Mouse (Mus musculus) midbrain, postnatal 0 days (tissue): ENCODE data around the gene Gpbar1. TPM values are rescaled to one million over a fixed set of nuclear protein-coding genes. Genes with fewer than 3 reads are reported as not detected.

Source experiments
- ATAC-seq: fragments of 200-750 bp; cut with Nextera tagmentation; 2 replicates; pipeline ENCODE4 v1.8.0; 2017; ENCODE audit warnings: moderate number of reproducible peaks, mild to moderate bottlenecking, moderate TSS enrichment, moderate library complexity; ENCODE audit not compliant: low FRiP score
- DNase-seq: peaks from one replicate; pipeline ENCODE4 v3.0.0-alpha.2; 2015; ENCODE audit warnings: low spot score
- H3K27ac ChIP-seq: fragments of 300-500 bp; sonication (generic); 2 replicates; pipeline ENCODE4 v1.5.1; 2014; ENCODE audit warnings: low read depth, mild to moderate bottlenecking, low read length, mixed read lengths
- H3K27me3 ChIP-seq: fragments of 300-500 bp; sonication (generic); 2 replicates; pipeline ENCODE4 v1.6.1; 2014; ENCODE audit warnings: low read length, control low read depth, mixed read lengths; ENCODE audit not compliant: insufficient read depth
- H3K36me3 ChIP-seq: fragments of 300-500 bp; sonication (generic); 2 replicates; pipeline ENCODE4 v1.6.1; 2014; ENCODE audit warnings: low read length, control low read depth, mixed read lengths; ENCODE audit not compliant: insufficient read depth
- H3K4me1 ChIP-seq: fragments of 300-500 bp; sonication (generic); 2 replicates; pipeline ENCODE4 v1.6.1; 2014; ENCODE audit warnings: mild to moderate bottlenecking, control low read depth, antibody characterized with exemption, low read length, mixed read lengths; ENCODE audit not compliant: insufficient read depth
- H3K4me2 ChIP-seq: fragments of 300-500 bp; sonication (generic); 2 replicates; pipeline ENCODE4 v1.6.1; 2014; ENCODE audit warnings: low read depth, mild to moderate bottlenecking, low read length, mixed read lengths; ENCODE audit not compliant: poor library complexity, severe bottlenecking
- H3K4me3 ChIP-seq: fragments of 300-500 bp; sonication (generic); 2 replicates; pipeline ENCODE4 v1.5.1; 2014; ENCODE audit warnings: low read depth, mild to moderate bottlenecking, low read length, moderate library complexity
- H3K9ac ChIP-seq: fragments of 300-500 bp; sonication (generic); replicated peaks from 2 replicates; pipeline ENCODE4 v1.6.1; 2014; ENCODE audit warnings: mild to moderate bottlenecking, low read length, moderate library complexity, mixed read lengths; ENCODE audit not compliant: poor library complexity, severe bottlenecking
- H3K9me3 ChIP-seq: fragments of 300-500 bp; sonication (generic); 2 replicates; pipeline ENCODE4 v1.6.1; 2016; ENCODE audit warnings: low read length, control low read depth
- CTCF ChIP-seq: IDR thresholded peaks from 2 replicates; pipeline ENCODE4 v1.5.1; 2016; ENCODE audit warnings: antibody characterized with exemption, mild to moderate bottlenecking
- WGBS: fragments of 180-500 bp; shearing (Covaris S2); extraction: QIAGEN DNeasy Blood & Tissue Kit; methylation state at CpG from one replicate; pipeline ENCODE4 v1.1.7; 2014; 5-methylcytosine and 5-hydroxymethylcytosine counted together
- polyA plus RNA-seq: library from polyadenylated mRNA; unstranded; fragments of >200 nt; fragmentation: Nextera tagmentation; extraction: Ambion mirVana; gene quantifications from 2 replicates; pipeline ENCODE4 v1.2.1, GENCODE M21; 2015
- total RNA-seq: library from RNA; depleted of rRNA; stranded (reverse); fragments of >200 nt; gene quantifications from 2 replicates; pipeline ENCODE4 v1.2.3, GENCODE M21; 2014

The Gpbar1 gene
- total and polyA plus RNA-seq, 2 experiments from 2014 or later, result not detected

GRCm38 (mm10) chr1:74280591-74281325 lies 2.4 kb downstream of the Gpbar1 start:
- Histone ChIP-seq H3K4me3 (no peak overlapping the region), H3K4me2 (no peak overlapping the region), H3K36me3 (peaks cover 34% of the 10 kb centered on the region), H3K27ac (no peak overlapping the region), H3K9me3 (no peaks in the 10 kb centered on the region), H3K4me1 (peaks cover 4% of the 10 kb centered on the region; the same call in 1 of the 2 replicates), H3K9ac (no peak overlapping the region), H3K27me3 (no peaks in the 10 kb centered on the region)
- ATAC-seq (no peak), DNase-seq (no peak)
- no peak for TF ChIP-seq CTCF
- whole genome bisulfite sequencing, result 95% methylated on average over 14 of the region's 14 CpGs

DNA sequence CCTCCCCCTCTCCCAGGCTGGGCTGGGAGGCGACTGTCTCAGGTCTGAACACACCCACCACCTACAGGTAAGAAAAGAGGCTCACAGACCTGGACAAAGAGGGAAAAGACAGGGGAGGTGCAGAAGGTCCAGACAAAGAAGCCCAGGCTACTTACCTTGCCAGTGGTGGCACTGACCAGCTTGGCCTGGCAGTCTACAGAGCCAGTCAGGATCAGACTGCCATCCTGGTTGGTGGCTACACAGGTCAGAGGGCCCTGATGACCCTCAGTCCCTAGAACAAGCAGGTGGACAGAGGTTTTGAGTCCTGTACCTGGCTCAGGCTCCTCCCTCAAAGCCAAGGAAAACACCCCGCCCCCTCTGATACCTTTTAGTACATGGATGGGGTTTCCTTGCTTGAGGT lies 3.0 kb downstream of the Gpbar1 start:
- Histone ChIP-seq H3K4me2 (no peak overlapping the region), H3K36me3 (peaks cover 34% of the 10 kb centered on the region), H3K27ac (no peak overlapping the region), H3K9ac (no peak overlapping the region), H3K9me3 (no peaks in the 10 kb centered on the region), H3K4me1 (peaks cover 4% of the 10 kb centered on the region; the same call in 1 of the 2 replicates), H3K27me3 (no peaks in the 10 kb centered on the region), H3K4me3 (no peak overlapping the region)
- TF ChIP-seq CTCF, result no peak
- 97% methylated on average over 2 of the region's 2 CpGs for WGBS
- DNase-seq, result no peak
- no peak for ATAC-seq

GRCm38 (mm10) chr1:74281886-74282285 lies 3.5 kb downstream of the Gpbar1 start:
- Histone ChIP-seq H3K4me1 (peaks cover 4% of the 10 kb centered on the region; the same call in 1 of the 2 replicates), H3K4me2 (no peak overlapping the region), H3K27me3 (no peaks in the 10 kb centered on the region), H3K4me3 (no peak overlapping the region), H3K36me3 (peaks cover 34% of the 10 kb centered on the region), H3K9me3 (no peaks in the 10 kb centered on the region), H3K9ac (no peak overlapping the region), H3K27ac (no peak overlapping the region)
- ATAC-seq, result no peak
- TF ChIP-seq CTCF, result no peak
- DNase-seq, result no peak
- WGBS, result 96% methylated on average over 8 of the region's 8 CpGs

- Histone ChIP-seq H3K9ac (no peak overlapping the region), H3K4me1 (peaks cover 4% of the 10 kb centered on the region; the same call in 1 of the 2 replicates), H3K4me2 (peak overlapping the region; percentile 69; the same call in 1 of the 2 replicates), H3K27me3 (no peaks in the 10 kb centered on the region), H3K27ac (no peak overlapping the region), H3K9me3 (no peaks in the 10 kb centered on the region), H3K4me3 (no peak overlapping the region), H3K36me3 (peaks cover 34% of the 10 kb centered on the region)
- no peak for TF ChIP-seq CTCF
- no peak for ATAC-seq
- WGBS, result 86% methylated on average over 10 of the region's 10 CpGs
- no peak for DNase-seq
Observed at GRCm38 (mm10) chr1:74282896-74283625, 4.7 kb downstream of the Gpbar1 start.

GRCm38 (mm10) chr1:74283686-74284463 lies 5.5 kb downstream of the Gpbar1 start:
- peaks cover 4% of the 10 kb centered on the region; the same call in 1 of the 2 replicates for H3K4me1 ChIP-seq
- H3K9ac ChIP-seq, result peak overlapping the region; percentile 77
- H3K4me3 ChIP-seq, result peak overlapping the region; percentile 79
- peak overlapping the region; percentile 69 for H3K4me2 ChIP-seq
- no peaks in the 10 kb centered on the region for H3K9me3 ChIP-seq
- DNase-seq (peak; percentile 70), ATAC-seq (peak; percentile 64)
- 10% methylated on average over 14 of the region's 15 CpGs for WGBS
- peaks cover 38% of the 10 kb centered on the region for H3K36me3 ChIP-seq
- TF ChIP-seq CTCF, result no peak
- peak overlapping the region; percentile 71; the same call in 1 of the 2 replicates for H3K27ac ChIP-seq
- H3K27me3 ChIP-seq, result no peaks in the 10 kb centered on the region
